Mouse (Mus musculus) cortical plate, adult 2 months (tissue): ENCODE data around the gene Prr18.
A peak's percentile ranks its signal among the peaks of the same experiment; 100 is the strongest.

Experiments
- CTCF ChIP-seq: fragments of 200-500 bp; IDR thresholded peaks from 2 replicates; pipeline ENCODE4 v1.5.1; 2011; ENCODE audit warnings: mild to moderate bottlenecking, control low read depth, low read length; ENCODE audit not compliant: insufficient read depth; ENCODE audit errors: extremely low read depth
- POLR2A ChIP-seq: fragments of 200-500 bp; IDR thresholded peaks from 2 replicates; pipeline ENCODE4 v1.6.1; 2011; ENCODE audit warnings: mild to moderate bottlenecking, low read length, control low read depth; ENCODE audit not compliant: insufficient read depth; ENCODE audit errors: extremely low read depth

- TF ChIP-seq POLR2A = no peak
- peak; percentile 26; the same call in 1 of the 2 replicates for TF ChIP-seq CTCF
Observed at GRCm38 (mm10) chr17:8328511-8329174, 8.6 kb upstream of the Prr18 start.
